Mouse (Mus musculus): Measurements from ENCODE around the gene Adamts6. TPM values are rescaled to one million over a fixed set of nuclear protein-coding genes. Genes with fewer than 3 reads are reported as not detected.

Adamts6 gene
- polyA plus RNA-seq, 1 experiment from 2014 or later: 1.9 TPM

DNA sequence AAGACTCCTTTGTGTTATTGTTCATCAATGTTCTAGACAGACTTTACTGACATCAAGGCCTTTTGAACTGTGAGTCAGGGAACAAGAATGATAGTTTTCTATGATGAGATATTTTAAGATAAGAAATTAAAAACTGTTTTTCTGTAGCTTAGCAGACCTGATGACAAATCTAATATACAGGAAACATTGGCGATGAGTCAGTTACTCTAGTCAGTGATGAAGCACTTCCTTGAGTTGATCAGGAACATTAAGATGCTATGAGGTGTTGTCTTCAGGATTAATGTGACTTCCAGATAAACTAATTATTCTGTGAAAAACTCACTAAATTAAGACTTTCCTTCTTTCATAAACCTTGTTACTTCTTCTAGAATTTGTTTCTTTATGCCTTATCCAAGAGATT is 160.7 kb downstream of the Adamts6 start:
- H3K4me3 ChIP-seq (ENCODE audit: low read length): no peak overlapping the region
- no peaks in the 10 kb centered on the region for H3K27me3 ChIP-seq (ENCODE audit: insufficient read depth, low read length)
- H3K4me2 ChIP-seq (replicated peaks; ENCODE audit: low read depth, low read length): no peak overlapping the region
- no peaks in the 10 kb centered on the region for H3K4me1 ChIP-seq (ENCODE audit: insufficient read depth, low read length)
- 87% methylated on average over 1 of the region's 1 CpGs for WGBS
- H3K9ac ChIP-seq (replicated peaks; ENCODE audit: low read length): no peak overlapping the region
- no peaks in the 10 kb centered on the region for H3K9me3 ChIP-seq (ENCODE audit: low read length)
- no peak overlapping the region for H3K27ac ChIP-seq (ENCODE audit: low read length)
- no peak for ATAC-seq (ENCODE audit: low FRiP score, low TSS enrichment)
- H3K36me3 ChIP-seq (ENCODE audit: insufficient read depth, low read length): no peaks in the 10 kb centered on the region

DNA sequence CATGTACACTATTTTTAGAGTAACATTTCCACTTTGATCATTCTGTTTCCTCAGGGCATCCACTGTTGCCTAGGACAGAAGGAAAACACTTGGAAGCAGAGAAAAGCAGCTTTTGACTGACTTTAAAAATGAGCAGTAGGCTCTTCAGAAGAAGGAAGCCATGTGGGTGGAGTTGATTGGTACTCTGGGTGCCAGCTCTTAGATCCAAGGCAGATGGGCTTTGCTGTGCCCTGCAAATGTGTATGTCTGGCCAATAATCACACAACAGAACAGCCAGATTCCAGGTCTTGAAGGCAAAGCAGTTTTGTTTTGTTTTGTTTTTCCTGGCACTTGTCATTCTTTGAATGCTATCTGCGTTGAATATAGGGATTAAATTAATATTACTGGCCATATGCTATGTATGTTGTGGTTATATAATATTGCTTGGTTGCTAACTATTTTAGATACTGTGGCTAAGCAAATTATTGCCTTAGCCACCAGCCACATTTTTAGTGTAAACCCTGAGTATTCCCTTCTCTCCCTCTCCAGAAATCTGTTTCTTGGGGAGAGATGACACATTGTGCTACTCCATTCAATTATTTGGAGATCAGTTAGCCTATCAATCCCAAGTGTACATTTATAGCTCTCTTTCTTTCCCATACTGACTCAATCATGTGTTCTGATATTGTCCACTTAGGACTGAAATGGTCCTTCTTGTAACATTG is 165.8 kb downstream of the Adamts6 start:
- Histone ChIP-seq H3K27ac (ENCODE audit: low read length) (no peak overlapping the region), H3K27me3 (ENCODE audit: insufficient read depth, low read length) (no peaks in the 10 kb centered on the region), H3K4me1 (ENCODE audit: insufficient read depth, low read length) (no peaks in the 10 kb centered on the region), H3K4me3 (ENCODE audit: low read length) (no peak overlapping the region), H3K36me3 (ENCODE audit: insufficient read depth, low read length) (no peaks in the 10 kb centered on the region), H3K4me2 (replicated peaks; ENCODE audit: low read depth, low read length) (no peak overlapping the region), H3K9ac (replicated peaks; ENCODE audit: low read length) (no peak overlapping the region), H3K9me3 (ENCODE audit: low read length) (no peaks in the 10 kb centered on the region)
- 85% methylated on average over 1 of the region's 1 CpGs for WGBS
- no peak for ATAC-seq (ENCODE audit: low FRiP score, low TSS enrichment)

DNA sequence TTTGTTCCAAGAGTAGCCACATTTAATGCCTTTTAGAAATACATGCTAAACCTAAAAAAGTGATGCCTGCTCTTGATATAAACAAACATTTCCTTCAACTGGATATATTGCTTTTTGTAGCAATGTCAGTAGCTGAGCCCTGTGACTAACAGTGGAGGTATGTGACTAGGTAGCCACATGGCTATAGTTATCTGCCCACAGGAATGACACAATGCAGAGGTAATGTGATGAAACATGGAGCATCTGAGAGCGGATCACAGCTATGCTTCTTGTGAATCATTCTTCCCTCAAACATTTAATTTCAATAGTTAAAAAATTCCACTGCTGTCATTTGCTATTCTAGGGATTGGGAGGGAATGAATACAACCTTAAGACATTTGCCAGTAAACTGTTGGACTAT is 172.7 kb downstream of the Adamts6 start:
- Histone ChIP-seq H3K36me3 (ENCODE audit: insufficient read depth, low read length) (no peaks in the 10 kb centered on the region), H3K4me3 (ENCODE audit: low read length) (no peak overlapping the region), H3K27me3 (ENCODE audit: insufficient read depth, low read length) (no peaks in the 10 kb centered on the region), H3K27ac (ENCODE audit: low read length) (no peak overlapping the region), H3K4me1 (ENCODE audit: insufficient read depth, low read length) (no peaks in the 10 kb centered on the region), H3K9ac (replicated peaks; ENCODE audit: low read length) (no peak overlapping the region), H3K9me3 (ENCODE audit: low read length) (no peaks in the 10 kb centered on the region), H3K4me2 (replicated peaks; ENCODE audit: low read depth, low read length) (no peak overlapping the region)
- 91% methylated on average over 1 of the region's 1 CpGs for WGBS
- ATAC-seq (ENCODE audit: low FRiP score, low TSS enrichment): no peak

DNA sequence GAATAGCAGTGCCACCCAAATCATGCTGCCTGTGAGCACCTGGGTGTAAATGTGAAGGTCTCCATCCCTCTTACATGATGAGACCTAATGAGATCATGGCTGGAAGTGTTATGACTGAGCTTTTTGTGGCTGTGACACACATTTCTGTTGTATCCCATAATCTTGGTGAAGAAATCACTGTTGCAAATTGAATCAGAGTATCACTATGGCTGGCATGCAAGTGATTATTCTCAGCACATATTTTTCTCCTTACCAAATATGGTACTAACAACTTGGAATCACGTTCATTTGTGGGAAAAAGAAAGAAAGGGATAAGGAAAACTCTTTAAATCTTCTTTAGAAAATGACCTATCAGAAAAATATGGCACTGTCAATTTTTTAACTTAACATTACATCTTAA is 180.4 kb downstream of the Adamts6 start:
- no peaks in the 10 kb centered on the region for H3K36me3 ChIP-seq (ENCODE audit: insufficient read depth, low read length)
- H3K27ac ChIP-seq (ENCODE audit: low read length): no peak overlapping the region
- no peak for ATAC-seq (ENCODE audit: low FRiP score, low TSS enrichment)
- no peak overlapping the region for H3K4me2 ChIP-seq (replicated peaks; ENCODE audit: low read depth, low read length)
- H3K4me3 ChIP-seq (ENCODE audit: low read length): no peak overlapping the region
- H3K9me3 ChIP-seq (ENCODE audit: low read length): no peaks in the 10 kb centered on the region
- H3K9ac ChIP-seq (replicated peaks; ENCODE audit: low read length): no peak overlapping the region
- no peaks in the 10 kb centered on the region for H3K27me3 ChIP-seq (ENCODE audit: insufficient read depth, low read length)
- WGBS: 64% methylated on average over 1 of the region's 1 CpGs
- no peaks in the 10 kb centered on the region for H3K4me1 ChIP-seq (ENCODE audit: insufficient read depth, low read length)

DNA sequence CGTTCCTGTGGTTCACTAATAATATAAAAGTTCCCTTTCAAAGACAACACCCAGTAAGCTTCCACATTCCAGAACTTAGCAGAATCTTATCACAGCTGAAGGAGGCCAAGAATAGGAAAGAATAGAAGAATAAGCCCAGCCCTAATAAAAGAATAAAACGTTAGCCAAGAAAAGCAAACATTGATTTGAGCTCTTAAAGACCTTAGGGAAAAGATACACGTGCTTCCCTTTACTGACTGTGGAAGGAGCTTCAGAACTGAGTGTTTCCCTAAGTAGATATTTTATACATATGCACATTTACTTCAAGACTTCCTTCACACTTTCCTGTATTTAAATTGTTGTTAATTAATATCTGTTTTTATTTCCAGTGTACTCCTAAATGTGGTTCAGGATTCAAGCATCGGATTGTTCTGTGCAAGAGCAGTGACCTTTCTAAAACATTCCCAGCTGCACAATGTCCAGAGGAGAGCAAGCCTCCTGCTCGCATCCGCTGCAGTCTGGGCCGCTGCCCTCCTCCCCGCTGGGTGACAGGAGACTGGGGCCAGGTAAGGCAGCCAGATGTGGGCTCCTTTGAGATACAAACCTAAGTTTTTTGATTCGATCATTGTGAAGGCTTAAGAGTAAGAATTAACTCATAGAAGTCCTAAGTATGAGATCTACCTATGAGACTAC is 188.8 kb downstream of the Adamts6 start:
- Histone ChIP-seq H3K36me3 (ENCODE audit: insufficient read depth, low read length) (no peaks in the 10 kb centered on the region), H3K4me2 (replicated peaks; ENCODE audit: low read depth, low read length) (no peak overlapping the region), H3K9me3 (ENCODE audit: low read length) (no peaks in the 10 kb centered on the region), H3K4me3 (ENCODE audit: low read length) (no peak overlapping the region), H3K27me3 (ENCODE audit: insufficient read depth, low read length) (no peaks in the 10 kb centered on the region), H3K27ac (ENCODE audit: low read length) (peak overlapping the region; percentile 53), H3K9ac (replicated peaks; ENCODE audit: low read length) (no peak overlapping the region), H3K4me1 (ENCODE audit: insufficient read depth, low read length) (no peaks in the 10 kb centered on the region)
- WGBS: 55% methylated on average over 9 of the region's 9 CpGs
- no peak for ATAC-seq (ENCODE audit: low FRiP score, low TSS enrichment)

DNA sequence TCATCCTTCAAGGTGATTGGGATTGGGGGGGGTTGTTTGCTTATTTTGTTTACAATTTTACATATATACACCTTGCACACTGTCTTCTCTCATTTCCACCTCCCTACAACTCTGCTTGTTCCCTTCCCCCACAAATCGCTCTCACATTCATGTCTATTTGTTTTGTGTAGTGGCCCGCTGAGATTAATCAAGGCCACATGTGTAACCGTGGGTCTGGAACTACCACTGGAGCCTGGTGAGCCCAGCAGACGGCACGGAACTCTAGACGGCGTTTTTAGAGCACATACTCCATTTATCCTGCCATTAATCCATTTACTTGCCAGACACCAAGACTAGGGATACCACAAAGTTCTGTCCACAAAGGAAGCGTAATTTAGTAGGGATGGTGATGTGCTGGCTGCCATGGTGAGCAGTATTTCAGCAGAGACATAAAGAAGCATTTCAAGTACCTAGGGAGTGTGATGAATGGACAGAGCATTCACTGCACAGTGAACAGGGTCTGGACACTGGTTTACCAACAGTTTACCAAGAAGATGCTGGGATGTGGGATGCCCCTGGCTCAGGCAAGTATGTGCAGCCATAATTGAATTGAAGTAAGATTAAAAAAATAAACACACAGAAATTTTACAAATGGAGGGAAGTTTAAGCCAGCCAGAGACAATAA is 194.9 kb downstream of the Adamts6 start:
- no peaks in the 10 kb centered on the region for H3K27me3 ChIP-seq (ENCODE audit: insufficient read depth, low read length)
- H3K4me2 ChIP-seq (replicated peaks; ENCODE audit: low read depth, low read length): no peak overlapping the region
- 70% methylated on average over 8 of the region's 8 CpGs for WGBS
- H3K9ac ChIP-seq (replicated peaks; ENCODE audit: low read length): no peak overlapping the region
- no peak overlapping the region for H3K27ac ChIP-seq (ENCODE audit: low read length)
- H3K36me3 ChIP-seq (ENCODE audit: insufficient read depth, low read length): no peaks in the 10 kb centered on the region; the same call in 1 of the 2 replicates
- no peak overlapping the region for H3K4me3 ChIP-seq (ENCODE audit: low read length)
- no peak for ATAC-seq (ENCODE audit: low FRiP score, low TSS enrichment)
- H3K9me3 ChIP-seq (ENCODE audit: low read length): no peaks in the 10 kb centered on the region
- H3K4me1 ChIP-seq (ENCODE audit: insufficient read depth, low read length): no peaks in the 10 kb centered on the region

DNA sequence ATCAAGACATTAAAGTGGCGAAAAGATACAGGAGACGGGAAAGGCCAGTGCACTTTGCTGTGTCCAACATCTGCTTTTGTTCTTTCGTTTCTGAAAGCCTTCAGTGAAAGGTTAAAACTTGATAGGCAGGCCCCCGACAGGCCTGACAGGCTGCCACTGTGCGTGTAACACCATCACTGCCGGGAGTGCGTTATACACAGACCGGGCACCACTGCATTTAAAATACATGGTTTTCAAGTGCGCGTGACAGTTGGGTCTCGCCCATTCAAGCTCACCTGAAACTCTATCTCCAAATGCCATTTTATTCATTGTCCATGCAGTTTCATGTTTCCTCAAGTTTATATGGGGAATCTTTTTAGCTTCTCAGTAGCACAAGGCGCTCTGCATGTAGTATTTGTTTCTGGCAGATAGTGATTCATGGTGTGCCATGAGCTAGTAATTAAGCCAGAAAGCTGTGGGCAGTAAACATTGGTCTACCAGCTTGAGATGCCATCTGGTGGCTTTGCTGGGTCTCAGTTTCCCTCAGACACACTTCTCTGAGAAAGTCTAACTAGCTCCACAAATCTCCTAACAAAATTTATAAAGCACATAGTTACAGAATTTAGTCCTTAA is 195.6 kb downstream of the Adamts6 start:
- Histone ChIP-seq H3K4me3 (ENCODE audit: low read length) (no peak overlapping the region), H3K9me3 (ENCODE audit: low read length) (no peaks in the 10 kb centered on the region), H3K4me1 (ENCODE audit: insufficient read depth, low read length) (no peaks in the 10 kb centered on the region), H3K27me3 (ENCODE audit: insufficient read depth, low read length) (no peaks in the 10 kb centered on the region), H3K36me3 (ENCODE audit: insufficient read depth, low read length) (no peaks in the 10 kb centered on the region; the same call in 1 of the 2 replicates), H3K4me2 (replicated peaks; ENCODE audit: low read depth, low read length) (no peak overlapping the region), H3K9ac (replicated peaks; ENCODE audit: low read length) (no peak overlapping the region), H3K27ac (ENCODE audit: low read length) (no peak overlapping the region)
- WGBS: 66% methylated on average over 12 of the region's 12 CpGs
- ATAC-seq (ENCODE audit: low FRiP score, low TSS enrichment): no peak

DNA sequence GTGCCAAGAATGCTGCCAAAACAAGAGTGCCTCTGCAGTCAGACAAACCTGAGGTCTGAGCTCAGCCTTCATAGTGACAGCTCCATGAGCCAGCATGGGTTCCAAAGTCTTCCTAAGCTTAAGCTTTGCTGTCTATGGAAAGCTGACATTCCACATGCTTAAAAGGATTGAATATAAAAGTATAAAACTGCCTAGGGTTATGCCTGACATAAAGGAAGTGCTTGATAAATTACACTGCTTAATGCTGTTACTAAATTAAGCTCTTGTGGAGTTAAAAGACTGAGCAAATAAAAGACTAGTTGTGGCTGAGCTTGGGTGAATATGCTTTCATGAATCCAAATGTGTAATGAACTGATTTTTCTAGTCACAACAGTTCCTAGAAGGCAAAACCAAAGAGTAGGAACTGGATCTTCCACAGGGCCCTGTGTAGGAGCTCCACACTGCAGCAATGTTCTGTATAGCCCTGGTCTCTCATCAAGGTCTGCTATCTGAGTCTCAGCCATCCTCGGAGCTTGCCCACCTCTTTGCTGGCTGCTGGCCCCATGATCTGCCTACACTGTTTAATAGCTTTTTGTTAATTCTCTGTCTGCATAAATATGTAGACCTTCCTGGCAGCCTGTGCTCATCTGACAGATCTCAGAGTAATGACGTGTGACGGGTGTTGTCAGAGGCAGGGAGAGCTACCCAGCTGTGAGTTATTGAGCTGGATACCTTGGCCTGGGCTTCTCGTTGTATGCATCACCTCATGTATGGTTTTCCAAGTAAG is 203.6 kb downstream of the Adamts6 start:
- ATAC-seq (ENCODE audit: low FRiP score, low TSS enrichment): peak; percentile 71; the same call in 1 of the 2 replicates
- Histone ChIP-seq H3K9ac (replicated peaks; ENCODE audit: low read length) (no peak overlapping the region), H3K4me3 (ENCODE audit: low read length) (no peak overlapping the region), H3K27ac (ENCODE audit: low read length) (peak overlapping the region; percentile 54), H3K4me2 (replicated peaks; ENCODE audit: low read depth, low read length) (no peak overlapping the region), H3K27me3 (ENCODE audit: insufficient read depth, low read length) (no peaks in the 10 kb centered on the region), H3K36me3 (ENCODE audit: insufficient read depth, low read length) (no peaks in the 10 kb centered on the region), H3K9me3 (ENCODE audit: low read length) (no peaks in the 10 kb centered on the region), H3K4me1 (ENCODE audit: insufficient read depth, low read length) (peaks cover 19% of the 10 kb centered on the region)
- WGBS: 40% methylated on average over 4 of the region's 4 CpGs

DNA sequence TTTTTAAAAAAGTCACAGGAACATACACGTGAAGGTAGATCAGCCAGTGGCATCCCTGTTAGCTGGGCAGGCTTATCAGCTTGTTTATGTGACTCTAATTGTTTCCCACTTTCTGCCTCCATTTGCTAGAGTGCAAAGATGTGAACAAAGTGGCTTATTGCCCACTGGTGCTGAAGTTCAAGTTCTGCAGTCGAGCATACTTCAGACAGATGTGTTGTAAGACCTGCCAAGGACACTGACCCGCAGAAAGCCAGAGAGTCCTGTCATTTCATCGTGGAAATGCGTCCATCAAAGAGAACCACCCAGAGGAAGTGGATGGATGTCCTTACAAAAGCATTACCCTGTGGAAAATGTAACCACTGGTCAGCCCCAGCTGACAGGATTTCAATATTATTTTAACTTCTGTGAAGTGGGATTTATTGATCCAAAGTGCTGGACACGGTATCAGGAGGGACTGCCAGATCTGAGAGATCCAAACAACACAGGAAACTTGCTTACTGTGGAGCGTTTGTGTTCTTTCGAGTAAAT is 205.9 kb downstream of the Adamts6 start:
- 53% methylated on average over 8 of the region's 8 CpGs for WGBS
- ATAC-seq (ENCODE audit: low FRiP score, low TSS enrichment): no peak
- Histone ChIP-seq H3K9ac (replicated peaks; ENCODE audit: low read length) (no peak overlapping the region), H3K9me3 (ENCODE audit: low read length) (no peaks in the 10 kb centered on the region), H3K36me3 (ENCODE audit: insufficient read depth, low read length) (no peaks in the 10 kb centered on the region), H3K27me3 (ENCODE audit: insufficient read depth, low read length) (no peaks in the 10 kb centered on the region), H3K27ac (ENCODE audit: low read length) (no peak overlapping the region), H3K4me2 (replicated peaks; ENCODE audit: low read depth, low read length) (no peak overlapping the region), H3K4me1 (ENCODE audit: insufficient read depth, low read length) (peaks cover 24% of the 10 kb centered on the region), H3K4me3 (ENCODE audit: low read length) (no peak overlapping the region)
